Mouse (Mus musculus) natural killer cell, adult 2 months (primary cell): ENCODE measurements around the gene St6galnac3.

ENCODE experiments used
- DNase-seq, 2 experiments: peaks; one replicate each; pipeline ENCODE4 v3.0.0; 2022; ENCODE audit warnings: low spot score in 2 of 2

Gene St6galnac3

DNA sequence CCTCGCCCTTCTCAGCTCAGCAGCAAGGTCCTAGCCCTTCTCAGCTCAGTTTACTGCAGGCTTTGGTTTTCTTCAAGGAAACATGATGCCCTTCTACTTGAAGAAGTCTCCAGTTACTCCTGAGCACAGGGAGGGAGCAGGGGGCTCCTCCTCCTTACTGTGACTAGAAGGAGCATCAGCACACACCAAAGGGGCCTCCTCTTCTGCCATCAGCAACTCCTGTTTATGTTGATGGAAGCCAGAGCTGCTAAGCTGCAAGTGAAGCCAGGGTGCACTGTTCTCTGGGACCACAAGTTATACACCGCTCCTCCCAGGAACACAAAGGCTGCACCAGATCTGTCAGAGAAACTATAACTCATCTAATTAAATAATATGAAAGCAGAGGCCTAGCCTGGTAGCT, 34.4 kb downstream of the St6galnac3 start:
- no peak for DNase-seq

DNA sequence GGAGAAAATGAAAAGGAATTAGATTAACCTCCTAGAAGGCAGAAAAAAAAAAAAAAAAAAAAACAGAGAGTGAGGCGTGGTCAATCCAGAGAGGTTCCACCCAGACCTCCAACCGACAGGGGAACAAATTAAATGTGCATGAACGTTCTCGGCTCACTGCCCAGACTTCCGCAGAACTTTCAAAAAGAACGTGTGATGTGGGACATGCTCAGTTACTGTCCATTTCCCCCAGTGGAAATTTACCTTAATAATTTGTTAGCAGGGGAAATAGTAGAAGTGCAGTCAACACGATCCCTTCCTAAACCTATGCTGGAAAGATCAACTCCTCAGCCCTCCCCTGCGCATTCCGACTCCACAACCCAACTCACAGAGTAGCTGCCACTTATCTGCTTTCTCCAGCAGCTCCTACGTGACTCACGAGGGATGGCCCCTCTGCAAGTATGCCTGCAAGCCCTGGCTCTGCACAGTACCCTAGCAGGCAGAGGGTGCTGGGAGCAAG, 35.1 kb downstream of the St6galnac3 start:
- DNase-seq, result no peak

DNA sequence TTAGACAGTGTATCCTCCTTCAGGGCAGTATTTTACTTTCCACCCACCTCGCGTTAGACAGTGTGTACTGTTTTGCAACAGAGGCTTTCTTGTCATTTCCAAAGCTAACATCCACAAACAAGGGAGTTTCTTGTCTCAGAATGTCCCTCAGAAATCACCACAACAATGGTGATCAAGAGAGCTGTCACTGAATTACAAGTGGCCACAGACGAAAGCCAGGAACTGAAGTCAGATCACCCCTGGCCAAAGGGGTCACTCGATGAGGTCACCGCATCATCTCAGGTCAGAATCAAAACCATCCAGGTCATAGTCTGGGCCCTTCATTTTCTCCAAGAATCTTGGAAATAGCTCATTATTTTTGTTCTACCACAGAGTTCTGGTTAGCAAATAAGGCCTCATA, 37.1 kb downstream of the St6galnac3 start:
- no peak for DNase-seq

DNA sequence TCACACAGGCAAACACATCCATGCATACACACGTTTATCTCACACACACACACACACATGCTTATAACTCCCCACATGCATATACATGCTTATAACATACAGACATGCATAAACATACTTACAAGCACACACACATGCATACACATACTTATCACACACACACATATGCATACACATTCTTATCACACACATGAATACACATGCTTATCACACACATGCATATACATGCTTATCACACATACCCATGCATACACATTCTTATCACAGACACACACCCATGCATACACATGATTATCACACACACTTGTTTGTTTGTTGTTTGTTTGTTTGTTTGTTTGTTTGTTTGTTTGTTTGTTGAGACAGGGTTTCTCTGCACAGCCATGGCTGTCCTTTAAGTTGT, 40.1 kb downstream of the St6galnac3 start:
- DNase-seq, result no peak

DNA sequence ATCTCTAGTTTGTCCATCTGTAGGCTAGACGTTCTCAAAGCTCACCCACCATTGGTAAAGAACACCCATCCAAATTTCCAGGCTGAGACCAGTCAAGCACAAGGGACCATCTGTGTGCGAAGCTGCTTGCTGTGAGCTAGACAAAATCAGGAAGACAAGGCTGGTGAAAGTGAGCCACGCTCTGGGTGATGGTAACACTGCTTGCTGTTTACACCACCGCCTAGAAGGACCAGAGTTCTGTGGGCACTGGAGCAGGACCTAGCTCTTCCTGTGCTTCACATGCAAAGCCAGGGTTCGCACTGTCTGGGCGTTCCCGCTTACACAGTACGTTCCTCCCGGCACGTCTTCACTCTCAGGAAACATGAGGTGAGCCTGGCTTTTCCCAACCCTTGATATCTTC, 42.7 kb downstream of the St6galnac3 start:
- peak in 1 of 2 experiments; percentile 5 for DNase-seq

DNA sequence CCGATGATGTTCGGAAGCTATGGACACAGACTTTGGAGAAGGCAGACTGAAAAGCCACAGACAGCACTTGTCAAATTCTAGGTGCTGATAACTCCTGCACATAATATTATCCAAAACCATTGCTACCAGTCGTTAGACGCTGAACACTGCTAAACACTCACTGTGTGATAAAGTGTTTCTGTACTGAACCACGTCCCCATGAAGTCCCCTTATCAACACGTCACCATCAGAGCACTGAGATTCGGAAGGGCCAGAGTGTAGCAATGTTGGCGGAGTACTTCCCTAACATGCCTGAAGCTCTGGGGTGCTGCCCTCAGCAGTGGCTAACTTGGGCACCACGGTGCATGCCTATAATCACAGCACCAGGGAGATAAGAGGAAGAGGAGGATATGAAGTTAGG, 43.3 kb downstream of the St6galnac3 start:
- no peak for DNase-seq

DNA sequence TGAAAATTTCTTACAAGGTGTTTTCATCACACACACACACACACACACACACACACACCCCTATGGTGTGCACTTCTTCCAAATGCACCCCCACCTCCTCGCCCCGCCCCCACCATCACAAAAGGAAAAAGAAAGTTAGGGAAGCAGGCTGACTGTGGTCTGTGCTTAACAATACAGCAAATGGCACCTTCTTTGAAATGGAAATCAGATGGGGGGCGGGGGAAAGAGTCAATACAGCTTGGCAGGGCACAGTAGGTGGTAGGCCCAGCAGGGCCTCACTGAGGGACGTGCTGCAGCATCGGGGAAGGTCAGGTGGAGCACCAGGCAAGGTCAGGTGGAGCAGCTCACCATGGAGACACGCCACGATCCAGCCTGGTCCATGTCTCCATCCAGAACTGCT, 49.1 kb downstream of the St6galnac3 start:
- DNase-seq, result no peak

DNA sequence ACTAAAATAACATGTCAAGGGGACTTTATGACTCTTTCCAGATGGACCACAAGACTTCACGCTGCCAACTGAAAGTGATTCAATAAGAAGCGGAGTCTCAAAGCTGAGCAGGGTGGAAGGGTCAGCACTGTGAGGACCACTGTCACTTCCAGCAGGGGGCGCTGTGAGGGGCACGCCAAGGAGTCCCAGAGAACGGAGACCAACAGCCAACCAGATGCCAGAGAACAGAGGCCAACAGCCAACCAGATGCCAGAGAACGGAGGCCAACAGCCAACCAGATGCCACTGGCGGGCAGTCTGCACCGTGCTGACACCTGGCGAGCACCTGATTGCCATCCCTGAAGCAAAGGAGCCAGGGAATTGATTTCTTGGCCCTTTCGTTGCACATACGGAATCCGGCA, 49.9 kb downstream of the St6galnac3 start:
- DNase-seq, result peak in 1 of 2 experiments; percentile 7

DNA sequence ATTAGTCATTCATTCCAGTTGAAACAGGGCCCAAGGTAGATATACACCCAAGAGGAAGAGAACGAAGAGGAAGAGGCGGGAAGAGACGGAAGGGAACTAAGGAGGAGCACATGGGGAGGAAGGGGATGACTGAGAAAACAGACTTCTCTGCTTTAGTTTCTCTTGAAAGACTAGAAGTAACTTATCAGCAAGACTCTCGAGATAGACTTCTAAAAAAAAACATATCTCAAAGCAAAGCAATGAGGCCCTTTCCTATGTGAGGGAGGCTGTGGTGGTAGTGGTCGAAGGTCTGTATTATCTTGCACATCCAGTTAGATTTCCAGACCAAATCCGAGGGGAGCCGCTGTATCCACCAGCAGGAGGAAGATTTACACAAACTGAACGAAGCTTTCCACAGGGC, 50.6 kb downstream of the St6galnac3 start:
- no peak for DNase-seq

DNA sequence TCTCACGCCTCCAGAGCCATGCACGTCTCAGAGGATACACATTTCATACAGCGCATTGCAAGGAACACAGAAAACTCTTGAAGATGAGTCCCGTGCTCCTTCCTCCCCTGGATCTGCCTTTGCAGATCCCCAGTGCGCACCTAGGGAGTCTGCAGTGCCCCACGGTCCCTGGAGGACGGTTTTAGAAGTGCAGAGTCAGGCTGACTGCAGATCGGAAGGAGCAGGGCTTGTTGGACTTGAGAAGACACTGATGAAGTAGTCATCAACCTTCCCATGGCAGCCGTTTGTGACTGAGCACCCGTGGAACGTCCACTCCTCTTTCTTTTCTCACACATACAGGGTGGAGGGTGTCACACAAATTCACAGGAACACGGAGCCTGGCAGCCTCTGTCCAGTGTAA, 51.5 kb downstream of the St6galnac3 start:
- no peak for DNase-seq

DNA sequence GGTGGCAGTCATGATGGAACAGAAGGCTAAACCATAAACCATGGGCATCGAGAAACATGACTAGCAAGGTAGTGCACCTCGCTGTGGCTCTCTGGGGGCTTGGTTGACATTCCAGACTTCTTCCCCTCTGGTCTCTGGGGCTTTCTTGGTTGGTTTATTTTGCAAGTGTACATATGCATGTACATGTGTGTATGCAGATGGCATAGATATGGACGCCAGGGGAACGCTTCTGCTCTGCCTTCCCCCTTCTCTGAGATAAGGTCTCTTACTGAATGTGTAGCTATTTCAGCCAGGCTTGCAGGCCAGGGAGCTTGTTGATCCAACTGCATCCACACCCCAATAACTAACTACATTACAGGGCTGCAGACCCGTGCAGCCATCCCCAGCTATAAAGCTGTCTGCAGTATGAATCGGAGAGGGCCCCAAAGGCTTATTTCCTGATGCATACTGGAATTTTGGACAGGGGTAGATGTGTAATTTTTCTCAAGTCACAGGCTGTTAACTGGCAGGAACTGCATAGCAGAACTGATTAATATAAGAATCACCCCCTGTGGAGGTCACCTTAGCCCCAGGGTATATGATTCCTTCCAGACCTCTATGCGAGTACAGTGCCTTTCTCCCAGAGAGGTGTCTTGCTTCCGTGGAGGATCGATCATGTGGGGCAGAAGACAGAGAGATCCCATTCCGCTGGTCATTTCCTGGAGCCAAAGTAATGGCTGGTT, 53.9 kb downstream of the St6galnac3 start:
- no peak for DNase-seq

DNA sequence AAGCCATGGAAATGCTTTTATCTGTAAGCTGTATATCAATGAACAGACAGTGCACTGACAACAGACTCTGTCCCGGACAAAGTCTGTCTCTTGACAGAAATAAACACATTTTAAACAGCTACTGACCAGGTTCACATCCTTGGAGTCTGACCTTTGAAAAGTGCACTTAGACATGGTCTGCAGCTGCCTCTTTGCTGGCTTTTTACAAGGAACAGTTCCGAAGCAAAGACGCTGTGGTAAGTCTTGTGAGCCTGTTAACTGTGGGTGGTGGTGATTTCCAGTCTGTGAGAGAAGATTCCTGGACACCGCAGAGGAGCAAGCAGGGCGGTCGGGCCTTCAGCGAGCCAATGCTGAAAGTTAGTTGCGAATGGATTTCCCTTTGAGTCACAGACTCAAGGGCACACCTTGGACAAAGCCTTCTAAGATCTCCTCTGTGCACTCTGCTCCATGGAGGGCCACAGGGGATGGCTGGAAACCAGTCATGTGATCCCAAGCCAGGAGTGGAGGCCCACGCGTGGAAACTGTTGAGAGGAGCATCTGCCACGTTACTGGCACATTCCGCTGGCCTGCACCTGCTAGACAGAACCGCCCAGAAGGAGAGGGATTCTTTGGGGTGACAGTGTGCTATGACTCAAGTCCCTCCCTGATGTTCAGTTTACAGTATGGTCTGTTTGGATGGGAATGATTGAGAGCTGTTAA, 55.1 kb downstream of the St6galnac3 start:
- DNase-seq, result no peak

DNA sequence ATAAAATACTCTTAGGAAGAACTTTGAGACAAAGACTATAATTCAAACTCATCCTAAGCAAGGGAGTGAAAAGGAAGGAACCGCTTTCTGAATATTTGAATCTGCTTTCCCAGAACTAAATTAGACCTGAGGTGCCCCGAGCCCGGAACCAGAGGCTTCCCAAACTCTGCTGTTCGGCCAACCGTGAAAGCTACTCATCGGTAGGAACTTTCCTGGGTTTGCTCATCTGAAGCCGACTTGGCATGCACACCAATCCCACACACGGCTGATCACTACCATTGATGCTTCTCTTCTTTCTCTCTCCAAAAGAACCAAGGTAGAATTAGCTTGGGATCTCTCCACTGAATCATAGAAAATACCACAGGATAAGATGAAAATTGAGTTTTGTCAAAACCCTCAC, 55.6 kb downstream of the St6galnac3 start:
- DNase-seq, result no peak

DNA sequence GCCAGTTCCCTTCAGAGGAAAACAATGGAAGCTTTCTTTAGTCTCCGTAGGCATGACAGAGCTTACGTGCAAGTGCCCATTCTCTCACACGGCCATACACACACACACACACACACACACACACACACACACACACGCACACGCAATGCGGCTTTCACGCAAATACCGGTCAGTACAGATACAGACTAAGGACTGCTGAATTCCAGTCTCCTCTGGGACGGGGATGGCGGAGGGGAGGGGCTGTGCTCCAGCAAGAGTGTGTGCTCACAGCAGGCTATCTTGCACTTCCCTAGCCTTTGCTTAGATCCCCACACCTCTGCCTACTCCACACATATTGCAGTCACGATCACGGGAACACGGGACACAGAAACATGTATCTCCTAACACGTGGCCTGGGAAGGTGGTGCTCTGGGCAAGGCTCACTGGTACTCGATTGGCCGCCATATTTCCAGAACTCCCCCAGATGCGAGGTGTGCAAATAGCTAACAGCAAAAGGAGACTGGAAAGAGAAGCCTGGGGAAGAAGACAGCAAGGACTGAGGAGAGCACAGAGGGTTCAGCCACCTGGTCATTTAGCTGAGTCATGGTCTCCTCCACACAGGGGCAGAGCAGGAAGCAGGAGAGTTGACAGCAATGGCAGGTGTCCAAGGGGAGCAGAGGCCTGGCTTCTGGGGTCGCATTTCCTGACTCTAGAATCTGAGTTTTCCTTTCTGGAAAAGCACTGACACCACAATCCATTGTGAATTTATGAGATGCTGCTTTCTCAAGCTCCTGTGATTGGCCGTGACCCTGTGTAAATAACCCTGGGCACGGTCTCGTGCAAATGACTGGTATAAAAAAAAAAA, 56.3 kb downstream of the St6galnac3 start:
- DNase-seq, result no peak

DNA sequence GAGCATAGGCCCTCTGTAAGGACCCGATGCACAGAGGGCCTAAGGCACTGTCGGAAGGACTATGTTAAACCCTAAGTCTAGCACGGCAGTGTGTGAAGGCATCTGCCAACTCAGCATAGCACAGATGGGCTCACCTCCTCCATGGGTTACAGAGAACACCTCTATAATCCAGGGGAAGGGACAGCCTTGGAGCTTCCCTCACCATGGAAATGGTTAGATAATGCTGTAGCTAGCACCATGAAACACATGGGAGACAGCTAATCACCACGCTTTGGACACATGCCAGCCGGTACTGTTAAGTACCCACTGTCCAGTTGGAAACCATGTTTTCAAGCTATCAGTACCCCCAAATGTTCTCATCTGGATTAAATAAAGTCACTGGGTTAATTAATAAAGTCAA, 60.3 kb downstream of the St6galnac3 start:
- no peak for DNase-seq

DNA sequence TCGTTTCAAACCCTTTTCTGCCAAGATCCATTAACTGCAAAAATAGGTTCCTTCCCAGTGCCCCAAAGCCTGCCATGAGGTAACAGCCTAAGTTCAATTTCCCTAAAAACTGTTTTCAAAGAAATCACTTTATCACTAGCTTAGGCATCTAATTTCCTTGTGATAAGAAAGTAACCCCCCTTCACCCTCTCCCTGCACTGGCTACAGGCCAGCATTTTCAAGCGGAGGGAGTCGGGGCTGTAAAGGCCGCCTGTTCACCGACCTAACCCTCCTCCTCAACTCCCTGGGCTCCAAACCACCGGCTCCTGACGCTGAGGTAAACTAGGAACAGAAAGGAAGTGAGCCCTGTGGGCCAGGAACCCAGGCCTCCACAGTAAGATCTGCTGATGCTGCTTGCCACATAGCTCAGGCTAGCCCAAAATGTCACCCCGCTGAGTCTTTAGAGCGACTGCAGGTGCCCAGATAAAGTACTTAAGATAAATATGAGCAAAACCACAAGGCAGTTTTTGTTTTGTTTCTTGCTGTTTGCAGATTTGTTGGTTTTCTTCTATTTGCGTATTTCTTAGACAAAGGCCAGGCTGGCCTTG, 61.0 kb downstream of the St6galnac3 start:
- no peak for DNase-seq

DNA sequence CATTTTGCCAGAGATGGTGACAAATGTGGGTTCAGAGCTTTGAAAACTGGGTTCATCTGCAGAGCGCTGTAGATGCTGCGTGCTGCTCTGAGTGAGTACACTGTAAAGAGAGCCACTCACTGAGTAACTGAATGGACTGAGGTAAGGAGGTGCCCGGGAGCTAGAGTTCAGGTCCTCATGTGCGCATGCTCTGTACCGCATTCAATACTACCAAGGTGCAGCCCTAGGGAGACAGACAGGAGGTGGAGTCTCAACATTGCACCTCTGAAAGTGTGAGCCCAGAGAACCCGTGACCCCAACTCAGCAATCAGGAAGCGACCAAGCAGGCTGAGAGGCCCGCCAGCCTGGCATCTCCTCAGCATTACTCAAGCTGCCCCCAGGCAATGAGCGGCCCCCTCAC, 62.2 kb downstream of the St6galnac3 start:
- DNase-seq, result no peak

DNA sequence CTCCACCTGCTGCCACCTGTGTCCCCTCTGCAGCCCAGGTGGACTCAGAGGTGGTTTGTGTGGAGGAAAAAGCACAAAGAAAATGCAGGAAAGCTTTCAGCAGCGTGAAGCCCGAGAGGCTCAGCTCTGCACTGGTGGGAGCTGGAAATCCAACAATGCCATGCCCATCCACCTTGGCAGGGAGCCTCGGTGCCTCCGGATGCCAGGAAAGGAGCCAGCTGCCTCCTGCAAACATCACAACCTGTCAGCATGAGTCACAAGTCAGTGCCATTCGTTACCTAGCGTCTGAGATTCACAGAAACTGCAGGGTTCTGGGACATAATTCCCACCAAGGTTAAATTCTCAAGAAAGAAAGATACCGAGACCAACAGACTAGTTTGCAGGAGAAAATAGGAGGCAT, 63.0 kb downstream of the St6galnac3 start:
- DNase-seq, result no peak

DNA sequence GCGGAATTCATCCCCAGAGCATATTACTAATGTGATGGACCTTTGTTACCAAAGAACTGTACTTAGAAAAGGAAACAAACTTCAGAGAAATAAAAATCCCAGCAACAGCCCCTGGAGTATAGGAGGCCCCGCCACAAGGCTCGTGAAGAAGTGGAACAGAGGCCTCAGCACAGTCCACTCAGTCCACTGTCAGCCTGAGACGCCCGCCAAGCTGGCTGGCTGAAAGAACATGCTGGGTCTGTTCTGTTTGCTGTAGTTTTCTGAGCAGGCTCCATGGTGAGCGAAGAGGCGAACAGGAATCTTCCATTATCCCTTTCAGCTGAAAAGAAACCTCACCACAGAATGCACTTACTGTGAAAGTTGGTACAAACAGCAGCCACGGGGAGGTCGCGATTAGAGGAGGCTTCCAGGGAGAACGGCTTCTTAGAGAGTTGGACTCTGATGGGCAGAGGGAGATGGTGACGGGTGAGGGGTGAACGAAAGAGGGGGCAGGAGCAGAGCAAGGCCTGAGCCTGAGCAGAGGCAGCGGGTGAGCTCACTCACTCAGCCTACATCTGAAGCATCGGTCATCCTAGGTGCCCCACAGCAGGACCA, 65.3 kb downstream of the St6galnac3 start:
- no peak for DNase-seq

DNA sequence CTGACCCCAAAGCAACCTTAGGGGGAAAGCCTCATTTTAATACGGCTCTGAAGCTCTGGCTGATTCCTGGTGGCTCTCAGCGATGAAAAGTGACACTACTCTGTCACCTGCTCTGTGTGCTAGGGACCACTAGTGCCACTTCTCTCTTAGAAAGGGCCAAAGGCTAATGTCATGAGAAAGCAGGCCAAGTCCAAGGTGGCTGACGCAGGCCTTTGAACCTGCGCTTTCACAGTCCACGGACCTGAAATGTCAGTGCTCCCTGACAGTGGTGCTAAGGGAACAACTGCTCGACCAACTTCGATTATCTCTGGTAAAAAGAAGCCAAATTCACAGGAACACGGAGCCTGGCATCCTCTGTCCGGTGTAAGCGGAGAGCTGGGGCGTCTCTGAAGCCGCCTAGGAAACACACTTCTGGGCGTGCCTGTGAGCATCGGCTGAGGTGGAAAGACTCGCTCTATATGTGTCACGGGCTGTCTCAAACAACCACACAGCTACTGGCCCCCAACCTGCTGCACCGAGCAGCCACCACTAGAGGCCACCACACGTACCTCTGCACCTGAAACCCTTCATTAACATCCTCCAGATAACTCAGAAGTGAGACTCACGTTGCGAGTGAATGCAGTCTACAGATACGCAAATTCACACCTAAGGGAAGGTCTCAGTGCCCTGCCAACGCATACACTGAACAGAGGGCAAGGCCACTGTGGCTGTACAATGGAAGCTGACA, 66.8 kb downstream of the St6galnac3 start:
- DNase-seq, result peak in 1 of 2 experiments; percentile 30

DNA sequence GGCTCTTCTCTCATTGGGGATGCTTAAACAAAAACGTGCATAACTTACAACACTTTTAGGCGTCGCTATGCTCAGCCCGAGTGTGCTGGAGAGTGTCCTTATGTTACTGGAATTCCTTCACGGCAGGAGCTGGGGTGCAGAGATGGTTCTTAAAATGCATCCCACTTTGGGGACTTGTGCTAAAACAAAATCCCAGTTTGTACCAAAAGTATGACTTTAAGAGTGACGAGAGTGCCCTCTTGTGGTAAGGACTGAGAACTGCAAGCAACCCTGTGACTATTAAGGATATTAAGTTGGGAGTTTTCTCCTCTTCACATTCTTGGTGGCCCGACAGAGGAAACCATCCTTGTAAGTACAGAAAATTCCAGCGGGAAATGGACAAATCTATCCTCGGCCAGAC, 69.9 kb downstream of the St6galnac3 start:
- peak in 1 of 2 experiments; percentile 20 for DNase-seq
